Mouse (Mus musculus): Measurements from ENCODE around the gene Smo.
"Not testable (repeated sequence)": the region's sequence is repeated elsewhere in the genome, so short reads cannot be mapped to it uniquely, and the experiment has no call there.

Gene Smo

DNA sequence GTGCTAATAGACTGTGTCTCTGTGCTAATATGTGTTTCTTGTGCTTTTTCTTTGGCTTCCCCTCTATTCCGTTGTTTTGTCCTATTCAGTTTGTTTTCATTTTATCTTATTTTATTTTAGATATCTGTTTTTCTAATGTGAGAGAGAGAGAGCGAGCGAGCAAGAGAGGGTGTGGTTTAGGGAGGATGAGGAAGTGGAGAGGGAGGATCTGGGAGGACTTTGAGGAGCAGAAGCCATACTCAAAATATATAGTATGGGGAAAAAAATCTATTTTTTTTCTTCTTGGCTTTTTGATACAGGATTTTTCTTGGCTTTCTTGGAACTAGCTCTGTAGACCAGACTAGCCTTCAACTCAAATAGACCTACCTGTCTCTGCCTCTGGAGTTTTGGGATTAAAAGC is 7.3 kb upstream of the Smo start:
- no peak for DNase-seq

DNA sequence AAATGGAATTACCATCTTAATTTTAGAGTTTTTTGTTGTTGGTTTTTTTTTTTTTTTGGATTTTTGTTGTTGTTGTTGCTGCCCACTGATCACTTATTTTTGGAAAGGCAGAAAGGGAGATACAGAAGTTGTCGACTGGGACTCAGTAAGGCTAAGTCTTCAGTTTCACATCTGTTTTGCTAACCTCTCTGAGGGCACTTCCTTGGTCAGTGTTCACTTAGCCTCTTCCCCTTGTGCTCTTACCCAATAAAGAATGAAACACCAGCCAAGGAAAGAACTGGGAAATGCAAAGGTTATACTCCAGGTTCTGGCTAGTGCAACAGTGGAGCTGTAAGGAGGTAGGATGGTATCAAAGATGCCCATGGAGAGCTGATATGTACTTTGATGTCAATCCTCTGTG is 5.8 kb upstream of the Smo start:
- DNase-seq, result no peak

DNA sequence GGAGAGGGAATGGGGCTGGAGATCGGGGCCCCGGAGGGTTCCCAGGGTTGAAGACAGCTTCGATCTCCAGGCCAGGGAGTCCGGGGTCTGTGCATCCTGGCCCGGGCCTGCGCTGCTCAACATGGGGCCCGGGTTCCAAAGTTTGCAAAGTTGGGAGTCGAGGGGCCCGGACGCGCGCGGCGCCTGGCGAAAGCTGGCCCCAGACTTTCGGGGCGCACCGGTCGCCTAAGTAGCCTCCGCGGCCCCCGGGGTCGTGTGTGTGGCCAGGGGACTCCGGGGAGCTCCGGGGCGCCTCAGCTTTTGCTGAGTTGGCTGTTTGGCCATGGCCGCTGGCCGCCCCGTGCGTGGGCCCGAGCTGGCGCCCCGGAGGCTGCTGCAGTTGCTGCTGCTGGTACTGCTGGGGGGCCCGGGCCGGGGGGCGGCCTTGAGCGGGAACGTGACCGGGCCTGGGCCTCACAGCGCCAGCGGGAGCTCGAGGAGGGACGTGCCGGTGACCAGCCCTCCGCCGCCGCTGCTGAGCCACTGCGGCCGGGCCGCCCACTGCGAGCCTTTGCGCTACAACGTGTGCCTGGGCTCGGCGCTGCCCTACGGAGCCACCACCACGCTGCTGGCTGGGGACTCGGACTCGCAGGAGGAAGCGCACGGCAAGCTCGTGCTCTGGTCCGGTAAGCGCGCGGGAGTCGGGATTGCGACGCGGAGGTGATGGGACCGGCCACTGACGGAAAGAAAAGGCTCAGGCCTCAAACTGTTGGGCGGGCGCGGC is 567 bp downstream of the Smo start:
- peak; percentile 64 for DNase-seq

DNA sequence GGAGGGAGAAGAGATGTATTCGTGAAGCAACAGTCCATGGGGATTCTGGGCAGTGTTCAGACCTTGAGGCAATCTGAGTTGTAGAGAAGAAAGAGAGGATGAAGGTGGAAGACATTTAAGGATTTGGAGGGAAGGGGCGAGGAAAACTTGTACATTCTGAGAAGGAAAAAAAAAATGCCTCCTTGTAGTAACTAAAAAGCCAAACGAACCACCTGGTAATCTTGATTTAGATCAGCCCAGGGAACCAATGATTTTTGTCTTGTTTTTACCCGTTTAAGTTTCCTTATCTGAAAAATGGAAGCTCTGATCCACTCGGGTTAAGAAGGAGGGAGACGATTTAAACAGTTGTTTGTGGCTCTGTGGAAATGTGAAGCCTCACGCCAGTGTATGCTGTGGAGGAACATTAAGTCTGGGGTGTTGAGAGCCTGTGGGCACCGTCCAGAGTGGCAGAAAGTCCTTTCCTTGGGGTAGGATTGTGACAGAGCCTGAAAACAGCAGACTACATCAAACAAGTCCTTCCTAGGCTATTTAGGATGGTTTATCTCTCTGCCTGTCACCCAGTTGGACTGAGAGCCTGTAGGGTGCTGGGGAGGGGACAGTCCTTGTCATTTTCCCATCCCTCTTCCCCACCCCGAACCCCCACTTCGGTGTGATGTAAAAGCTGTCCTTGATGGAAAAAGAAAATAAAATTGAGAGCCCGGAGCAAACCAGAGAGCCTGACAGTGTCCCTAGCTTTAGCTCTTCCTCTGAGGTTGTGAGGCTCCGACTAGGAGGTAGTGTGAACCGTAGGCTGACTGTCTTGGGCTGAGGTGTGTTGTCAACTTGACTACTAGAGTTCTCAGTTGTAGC is 1.5 kb downstream of the Smo start:
- DNase-seq, result no peak

DNA sequence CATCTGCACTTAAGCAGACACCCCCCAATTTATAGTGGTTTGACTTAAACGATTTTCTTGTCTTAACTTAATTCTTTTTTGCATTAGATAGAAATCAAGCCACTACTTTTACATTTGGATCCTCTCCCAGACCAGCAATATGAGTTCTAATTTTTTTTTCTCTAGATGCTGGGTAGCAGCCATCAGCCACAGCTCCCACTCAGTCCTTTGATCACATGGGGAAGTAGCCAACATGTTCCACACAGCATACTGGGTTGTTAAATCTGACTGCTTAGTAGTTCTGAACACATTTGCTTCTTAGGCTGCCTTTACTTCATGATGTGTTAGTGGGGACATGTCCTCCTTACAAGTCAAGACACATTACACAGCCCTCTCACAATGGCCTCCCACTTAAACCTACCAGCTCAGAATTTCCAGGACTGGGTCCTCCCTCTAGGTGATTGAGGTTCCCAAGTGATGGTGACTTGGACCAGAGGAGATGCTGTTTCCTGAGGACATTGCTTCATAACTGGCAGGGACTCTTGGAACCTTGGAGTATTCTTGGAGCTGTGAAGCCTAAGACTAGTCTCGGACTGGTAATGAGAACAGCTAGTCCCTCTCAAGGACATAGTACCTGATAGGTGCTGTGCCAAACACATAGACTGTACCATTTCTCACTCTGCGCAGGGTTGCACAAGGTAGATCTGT is 16.3 kb downstream of the Smo start:
- no peak for DNase-seq

DNA sequence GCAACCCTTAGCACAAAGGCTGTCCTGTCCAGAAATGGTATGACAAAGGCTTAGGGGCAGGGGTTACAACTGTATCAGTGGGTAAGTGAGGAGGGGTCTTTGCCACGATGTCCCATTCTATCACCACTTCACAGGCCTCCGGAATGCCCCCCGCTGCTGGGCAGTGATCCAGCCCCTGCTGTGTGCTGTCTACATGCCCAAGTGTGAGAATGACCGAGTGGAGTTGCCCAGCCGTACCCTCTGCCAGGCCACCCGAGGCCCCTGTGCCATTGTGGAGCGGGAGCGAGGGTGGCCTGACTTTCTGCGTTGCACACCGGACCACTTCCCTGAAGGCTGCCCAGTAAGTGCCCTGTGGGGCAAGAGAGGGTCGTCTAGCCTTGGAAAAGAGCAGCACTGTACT is 18.0 kb downstream of the Smo start:
- DNase-seq, result no peak

DNA sequence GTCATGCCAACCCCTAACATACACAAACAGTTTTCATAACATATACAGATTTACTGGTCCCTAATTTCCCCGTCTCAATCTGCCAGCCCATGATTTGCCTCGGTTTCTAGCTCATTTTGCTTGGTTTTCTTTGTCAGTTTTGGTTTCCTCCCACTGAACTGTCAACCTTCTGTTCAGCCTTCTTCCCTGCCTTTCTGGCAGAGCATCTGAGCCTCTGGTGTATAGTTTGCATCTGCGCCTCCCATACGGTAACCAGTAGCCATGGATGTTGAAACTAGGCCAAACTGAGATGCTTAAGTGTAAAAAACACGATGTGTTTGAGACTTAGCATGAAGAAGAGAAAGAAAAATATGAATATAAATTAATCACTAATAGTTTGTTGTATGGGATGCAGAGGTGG is 20.7 kb downstream of the Smo start:
- no peak for DNase-seq

DNA sequence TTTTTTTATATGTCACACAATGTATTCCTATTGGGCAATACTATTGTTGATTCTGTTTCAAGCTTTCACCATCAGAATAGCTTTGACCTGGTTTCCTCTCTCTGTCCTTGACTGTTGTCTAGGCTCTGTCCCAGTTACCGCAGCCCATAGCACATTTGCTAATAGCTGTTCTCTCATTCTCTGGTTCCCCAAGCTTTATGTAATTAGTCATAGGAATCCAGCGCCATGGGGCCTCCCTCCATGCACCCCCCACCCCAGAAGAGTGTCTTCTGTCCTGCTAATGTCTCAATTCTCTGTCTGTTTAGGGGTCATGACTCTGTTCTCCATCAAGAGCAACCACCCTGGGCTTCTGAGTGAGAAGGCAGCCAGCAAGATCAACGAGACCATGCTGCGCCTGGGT is 21.2 kb downstream of the Smo start:
- DNase-seq, result no peak

DNA sequence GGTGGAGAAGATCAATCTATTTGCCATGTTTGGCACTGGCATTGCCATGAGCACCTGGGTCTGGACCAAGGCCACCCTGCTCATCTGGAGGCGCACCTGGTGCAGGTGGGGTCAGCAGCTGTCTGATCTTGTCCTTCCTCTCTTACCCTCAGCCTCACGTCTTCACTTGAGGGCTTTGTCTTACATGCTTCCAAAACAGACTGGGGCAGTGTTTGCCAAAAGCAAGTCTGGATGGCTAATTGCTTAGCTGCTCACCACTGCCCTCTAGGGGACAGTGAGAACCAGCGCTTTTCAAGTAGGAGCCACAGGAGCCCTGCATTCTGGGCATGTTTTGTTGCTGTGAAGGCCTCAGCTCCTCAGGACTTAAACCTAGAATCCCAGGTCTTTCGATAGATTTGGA is 23.1 kb downstream of the Smo start:
- peak; percentile 84 for DNase-seq

DNA sequence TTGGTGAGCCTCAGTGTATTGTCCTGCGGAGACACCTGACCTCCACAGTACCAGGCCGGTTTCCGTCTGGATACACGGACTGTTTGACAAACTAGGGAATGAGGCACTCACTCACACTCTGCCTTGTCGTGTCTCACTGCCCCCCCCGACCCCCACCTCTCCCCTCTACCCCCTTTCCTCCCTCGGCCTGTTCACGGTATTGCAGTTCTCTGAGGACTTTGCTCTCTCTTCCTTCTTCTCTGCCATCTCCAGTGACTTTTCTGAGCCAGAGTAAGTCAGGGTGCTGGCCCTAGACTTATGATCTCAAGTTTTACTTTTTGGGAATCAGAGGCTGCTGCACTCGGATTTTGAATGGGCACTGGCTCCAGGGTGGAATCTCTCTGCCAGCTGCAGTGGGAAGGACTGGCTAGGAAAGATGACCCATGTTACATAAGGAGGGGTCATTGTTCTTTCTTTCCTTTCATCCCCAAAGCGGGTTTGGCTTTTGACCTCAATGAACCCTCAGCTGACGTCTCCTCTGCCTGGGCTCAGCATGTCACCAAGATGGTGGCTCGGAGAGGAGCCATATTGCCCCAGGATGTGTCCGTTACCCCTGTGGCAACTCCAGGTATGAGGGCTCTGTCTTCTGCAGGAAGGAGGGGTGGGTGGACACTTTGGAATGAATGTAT is 23.8 kb downstream of the Smo start:
- DNase-seq, result no peak

DNA sequence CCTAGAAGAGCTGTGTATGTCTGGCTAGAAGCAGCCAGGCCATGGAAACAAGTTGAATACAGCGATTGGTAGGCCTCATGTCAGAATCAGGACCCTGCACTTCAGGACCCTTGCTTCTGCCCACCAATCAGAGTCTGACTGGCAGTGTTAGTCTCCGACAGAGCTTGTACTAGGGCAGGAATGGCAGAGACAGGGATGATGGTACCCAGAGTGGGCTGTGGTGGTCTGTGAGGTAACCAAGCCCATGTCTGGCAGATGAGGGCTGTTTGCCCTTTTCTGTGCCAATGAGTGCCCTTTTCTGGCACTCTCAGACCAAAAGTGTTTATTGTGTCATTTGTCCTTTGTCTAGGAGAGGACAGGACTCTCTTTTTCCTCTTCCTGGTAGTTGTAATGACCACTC is 25.1 kb downstream of the Smo start:
- not testable (repeated sequence) for DNase-seq

DNA sequence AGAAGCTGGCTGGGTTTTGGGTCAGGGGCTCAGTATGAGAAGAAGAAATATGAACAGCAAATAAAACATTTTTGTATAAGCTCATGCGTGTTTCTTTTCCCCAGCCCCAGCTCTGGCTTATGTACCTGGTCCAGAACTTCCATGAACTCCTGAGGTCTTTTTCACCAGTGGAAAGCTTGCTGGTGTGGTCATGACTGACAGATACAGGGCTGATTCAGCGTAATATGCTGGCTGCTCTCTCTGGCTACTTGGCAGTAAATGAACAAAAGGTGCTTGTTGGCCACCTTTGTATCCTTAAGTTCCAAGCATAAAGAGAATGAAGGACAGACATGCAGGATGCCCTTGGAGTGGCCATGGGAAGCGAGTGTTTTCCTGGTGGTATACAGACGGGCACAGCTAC is 26.0 kb downstream of the Smo start:
- DNase-seq, result no peak

DNA sequence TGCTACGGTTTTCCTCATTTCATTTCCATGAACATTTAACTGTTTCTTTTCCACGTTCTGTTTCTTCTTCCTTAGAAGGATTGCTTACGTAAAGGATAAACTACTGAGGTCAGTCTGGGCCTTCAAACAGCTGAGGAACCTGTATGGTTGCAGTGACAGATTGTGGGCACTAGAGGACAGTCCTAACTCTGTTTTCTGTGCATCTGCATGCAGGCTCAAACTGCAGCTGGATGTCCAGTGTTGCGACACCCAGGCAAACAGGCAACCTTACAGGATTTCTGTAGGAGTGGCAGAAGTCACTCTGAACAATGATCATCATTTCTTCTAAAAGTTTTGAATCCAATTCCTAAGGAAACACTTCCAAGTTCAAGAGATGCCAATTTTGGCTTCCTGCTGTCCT is 27.2 kb downstream of the Smo start:
- peak; percentile 22 for DNase-seq

DNA sequence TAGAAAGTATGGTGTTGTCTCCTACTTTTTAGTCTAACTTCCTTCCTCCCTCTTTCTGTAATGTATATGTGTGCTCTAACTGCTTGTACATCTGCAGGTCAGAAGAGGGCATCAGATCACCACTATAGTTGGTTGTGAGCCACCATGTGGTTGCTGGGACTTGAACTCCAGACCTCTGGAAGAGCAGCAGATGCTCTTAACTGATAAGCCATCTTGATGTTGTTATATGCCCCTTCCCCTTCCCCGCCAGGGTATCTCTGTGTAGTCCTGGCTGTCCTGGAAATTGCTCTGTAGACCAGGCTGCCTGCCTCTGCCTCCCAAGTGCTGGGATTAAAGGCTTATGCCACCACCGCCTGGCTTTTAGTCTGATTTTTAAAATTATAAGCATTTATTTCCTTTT is 31.6 kb downstream of the Smo start:
- no peak for DNase-seq

DNA sequence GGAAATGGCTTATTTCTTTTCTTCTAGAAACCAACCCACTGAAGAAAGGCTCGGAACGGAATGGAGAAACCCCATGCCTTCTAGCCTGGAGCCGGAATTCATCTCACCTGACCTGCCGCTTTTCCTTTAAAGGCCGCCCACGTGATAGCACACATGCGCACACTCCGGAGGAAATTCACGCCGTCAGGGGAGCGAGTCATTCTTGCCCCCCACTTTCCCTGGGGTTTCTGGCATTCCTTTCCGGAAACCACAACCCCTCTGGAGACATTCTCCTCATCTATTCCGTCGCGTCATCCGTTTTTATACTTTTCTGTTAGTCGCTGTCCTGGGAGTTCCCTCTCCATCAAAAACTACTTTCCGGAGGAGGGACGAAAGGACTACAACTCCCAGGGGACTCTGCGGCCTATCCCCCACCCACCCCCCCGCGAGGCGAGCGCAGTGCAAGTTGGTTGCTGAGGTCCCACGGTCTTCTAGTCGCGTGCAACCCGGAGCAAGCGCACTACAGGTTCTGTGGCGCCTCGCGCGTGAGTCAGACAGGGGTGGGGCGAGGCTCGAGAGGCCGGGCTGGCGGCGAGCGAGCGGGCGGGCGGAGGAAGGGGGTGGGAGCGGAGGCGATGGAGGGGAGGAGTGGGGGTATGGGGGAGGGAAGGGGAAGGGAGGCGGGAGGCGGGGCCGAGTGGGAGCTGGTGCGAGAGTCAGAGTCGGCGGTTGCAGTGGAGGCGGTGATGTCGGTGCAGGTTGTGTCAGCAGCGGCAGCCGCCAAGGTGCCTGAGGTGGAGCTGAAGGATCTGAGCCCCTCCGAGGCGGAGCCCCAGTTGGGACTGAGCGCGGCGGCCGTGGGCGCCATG is 32.7 kb downstream of the Smo start, which contains the start of gene Ahcyl2:
Gene Ahcyl2 (plus strand): TSS at position 199 of the 848 bp plus-strand sequence.
- DNase-seq, result peak; percentile 95

DNA sequence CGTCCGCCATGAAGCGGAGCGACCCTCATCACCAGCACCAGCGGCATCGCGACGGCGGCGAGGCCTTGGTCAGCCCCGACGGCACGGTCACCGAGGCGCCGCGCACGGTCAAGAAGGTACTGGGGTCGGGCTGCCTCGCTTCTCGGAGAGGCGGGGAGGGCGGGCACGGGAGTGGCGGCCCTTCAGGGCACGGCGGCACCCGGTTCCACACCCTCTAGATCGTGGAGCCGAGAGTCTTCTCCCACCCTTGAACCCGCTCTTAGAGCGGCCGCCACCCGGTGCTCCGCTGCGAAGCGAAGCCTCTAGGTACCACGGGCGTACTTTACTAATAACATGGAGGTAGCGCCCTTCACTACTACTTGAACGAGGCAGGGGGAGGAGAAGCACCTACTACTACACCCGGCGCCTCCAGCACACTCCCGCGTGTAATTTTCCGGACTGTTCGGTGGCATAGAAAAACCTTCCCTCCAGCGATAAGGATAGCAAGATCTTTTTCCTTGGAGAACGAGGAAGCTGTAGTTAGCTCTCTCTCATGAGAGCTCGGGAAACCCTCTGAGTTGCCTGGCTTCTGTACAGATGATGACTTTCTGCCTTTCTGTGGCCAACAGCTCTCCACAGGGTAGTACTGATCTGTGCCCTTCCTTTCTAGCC is 33.6 kb downstream of the Smo start:
- peak; percentile 41 for DNase-seq

DNA sequence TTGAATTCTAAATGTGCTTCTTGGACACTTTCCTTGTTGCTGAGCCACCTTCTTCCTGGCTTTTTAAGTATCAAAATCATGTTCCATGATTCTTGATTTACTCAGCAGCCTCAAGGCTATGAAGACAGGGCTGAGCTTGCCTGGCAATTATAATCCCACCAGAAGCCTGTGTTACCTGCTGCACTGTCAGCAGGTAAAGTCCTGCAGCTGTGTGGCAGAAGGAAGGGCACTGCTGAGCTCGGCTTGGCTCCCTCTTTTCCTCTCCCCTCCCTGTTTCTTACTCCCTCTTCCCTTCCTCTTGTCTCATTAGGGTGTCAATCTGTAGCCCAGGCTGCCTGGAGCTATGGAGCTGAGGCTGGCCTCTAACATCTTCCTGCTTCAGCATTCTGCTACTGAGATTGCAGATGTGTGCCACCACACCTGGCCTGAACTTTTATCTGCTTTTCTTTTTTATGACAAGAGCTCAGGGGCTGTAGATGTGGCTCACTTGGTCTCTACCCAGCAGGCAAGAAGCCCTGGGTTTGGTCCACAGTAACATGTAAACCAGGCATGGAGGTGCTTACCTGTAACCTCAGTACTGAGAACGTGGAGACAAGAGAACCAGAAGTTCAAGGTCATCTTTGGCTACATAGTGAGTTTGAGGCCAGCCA is 35.5 kb downstream of the Smo start:
- DNase-seq, result no peak

DNA sequence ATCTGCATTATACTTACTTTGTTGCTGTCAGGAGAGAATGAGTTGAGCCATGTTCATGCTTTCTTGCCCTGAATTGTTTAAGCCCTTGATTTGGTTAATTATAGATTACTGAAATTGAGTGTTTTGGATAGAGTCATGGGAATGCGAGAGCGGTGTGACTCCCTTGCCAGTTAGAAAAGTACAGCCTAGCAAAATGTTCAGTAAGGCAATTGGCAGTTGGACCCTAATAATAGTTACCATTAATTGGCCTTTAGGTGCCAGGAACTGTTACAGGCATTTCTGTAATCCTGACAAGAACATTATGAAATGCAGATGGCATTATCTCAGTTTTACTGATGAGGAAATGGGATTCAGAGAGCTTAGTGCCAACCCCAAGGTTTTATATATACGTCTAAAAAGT is 36.9 kb downstream of the Smo start:
- DNase-seq, result no peak

DNA sequence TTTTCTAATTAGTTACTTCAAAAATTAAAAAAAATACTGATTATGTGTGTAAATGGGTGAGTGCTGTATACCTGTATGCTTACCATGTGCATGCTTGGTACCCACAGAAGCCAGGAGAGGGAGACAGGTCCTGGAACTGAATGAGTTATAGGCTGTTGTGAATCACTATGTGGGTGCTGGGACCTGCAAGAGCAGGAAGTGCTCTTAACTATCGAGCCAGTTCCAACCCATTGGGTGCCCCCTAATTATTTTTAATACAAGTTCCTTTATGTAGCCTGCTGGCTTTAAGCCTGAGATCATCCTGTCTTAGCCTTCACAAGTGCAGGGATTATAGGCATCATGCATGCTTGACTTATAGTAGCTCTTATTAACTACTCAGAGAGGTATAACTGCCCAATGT is 38.9 kb downstream of the Smo start:
- DNase-seq, result no peak

DNA sequence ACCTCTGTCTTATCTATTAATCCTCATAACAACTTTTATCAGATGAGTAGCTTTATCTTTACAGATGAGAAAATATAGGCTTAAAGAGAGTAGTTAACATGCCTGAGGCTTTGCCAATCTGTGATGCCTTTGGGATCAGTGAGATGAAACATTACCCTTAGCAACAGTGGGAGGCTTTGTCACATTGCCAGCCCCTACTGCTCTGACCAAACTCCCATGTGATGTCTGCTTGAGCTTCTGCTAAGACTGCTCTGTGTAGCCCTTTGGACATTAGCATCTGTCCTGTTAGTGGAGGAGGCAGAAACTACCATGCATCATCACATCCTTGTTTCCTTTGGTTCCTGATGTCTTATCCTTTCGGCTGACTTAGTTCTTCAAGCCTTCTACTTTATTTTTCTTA is 40.3 kb downstream of the Smo start:
- no peak for DNase-seq
